Mouse (Mus musculus): ENCODE data around the gene Gadd45gip1. TPM values are rescaled to one million over a fixed set of nuclear protein-coding genes. Genes with fewer than 3 reads are reported as not detected.

Gene Gadd45gip1
- polyA plus RNA-seq (2016; fragmentation: Nextera tagmentation; extraction: Ambion mirVana), result 39.7 and 40.1 TPM in 2 replicates

DNA sequence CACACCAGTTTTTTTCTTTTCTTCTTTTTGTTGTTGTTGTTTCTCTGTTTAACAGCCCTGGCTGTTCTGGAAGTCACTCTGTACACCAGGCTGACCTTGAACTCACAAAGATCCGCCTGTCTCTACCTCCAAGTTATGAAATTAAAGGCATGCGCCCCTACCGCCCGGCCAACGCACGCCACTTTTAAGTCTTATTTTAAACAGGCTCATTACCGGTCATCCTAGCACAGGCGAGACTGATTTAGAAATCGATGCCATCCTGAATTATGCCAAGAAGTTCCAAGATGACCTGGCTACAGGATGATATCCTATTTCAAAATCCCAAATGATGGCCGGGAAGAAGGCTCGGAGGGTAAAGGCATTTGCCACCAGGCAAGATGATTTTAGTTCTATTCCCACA lies at the start of gene Gadd45gip1:
Gene Gadd45gip1 (plus strand): TSS at position 33 of the 400 bp plus-strand sequence.
- peak within 1 kb of the TSS; percentile 62 for H3K4me2 ChIP-seq (replicated peaks)
- whole genome bisulfite sequencing, result 84% methylated on average over 11 of the region's 11 CpGs
- ATAC-seq (ENCODE audit: low FRiP score, low read depth), result no peak

DNA sequence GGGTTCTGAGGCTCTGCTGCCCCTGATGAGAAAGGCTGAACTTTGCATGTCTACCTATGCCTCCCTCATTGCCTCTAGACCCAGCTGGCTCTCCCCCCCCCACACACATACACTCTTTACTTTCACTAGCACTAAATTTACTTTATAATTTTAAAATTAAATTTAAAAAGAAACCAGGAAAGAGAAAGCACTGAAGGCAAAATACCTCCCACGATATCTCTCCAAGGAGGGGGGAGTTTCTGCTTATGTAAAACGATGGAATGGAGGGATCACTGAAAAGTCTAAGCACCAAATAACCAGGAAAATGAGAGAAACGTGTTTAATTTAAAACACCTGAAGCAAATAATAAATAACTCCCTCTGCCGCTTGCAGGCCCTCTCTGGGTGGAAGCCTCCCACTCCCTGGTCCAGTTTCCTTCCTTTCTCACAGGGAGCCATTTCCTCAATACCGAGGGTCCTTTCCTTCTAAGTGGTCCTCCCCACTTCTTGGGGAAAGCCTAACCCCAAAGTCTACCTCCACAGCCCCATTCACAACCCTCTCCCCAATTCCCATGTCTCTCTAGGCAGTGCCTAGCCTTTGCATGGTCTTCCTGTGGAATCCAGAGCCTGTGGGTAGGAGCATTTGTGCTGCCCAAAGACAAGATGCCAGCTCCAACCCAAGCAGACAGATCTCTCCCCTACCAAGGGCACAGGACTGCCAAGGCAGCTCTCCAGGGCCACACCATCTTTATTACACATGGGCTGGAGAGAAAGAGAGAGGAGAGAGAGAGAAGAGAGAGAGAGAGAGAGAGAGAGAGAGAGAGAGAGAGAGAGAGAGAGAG lies 49.4 kb upstream of the Gadd45gip1 start:
- no peak for ATAC-seq (ENCODE audit: low FRiP score, low read depth)
- Histone ChIP-seq H3K4me3 (no peak overlapping the region), H3K4me1 (peaks cover 24% of the 10 kb centered on the region), H3K9ac (no peak overlapping the region), H3K4me2 (replicated peaks) (no peak overlapping the region), H3K36me3 (no peaks in the 10 kb centered on the region), H3K9me3 (no peaks in the 10 kb centered on the region), H3K27me3 (replicated peaks) (peaks cover 100% of the 10 kb centered on the region), H3K27ac (no peak overlapping the region)
- WGBS, result 6% methylated on average over 5 of the region's 5 CpGs

More for the DNA sequence above, at the start of gene Gadd45gip1:
- Histone ChIP-seq H3K27ac (peak within 1 kb of the TSS; percentile 86), H3K36me3 (peaks cover 25% of the 10 kb centered on the region), H3K4me3 (peak within 1 kb of the TSS; percentile 81), H3K9ac (peak within 1 kb of the TSS; percentile 93), H3K9me3 (no peaks in the 10 kb centered on the region), H3K4me1 (peaks cover 10% of the 10 kb centered on the region; the same call in 1 of the 2 replicates), H3K27me3 (replicated peaks) (no peaks in the 10 kb centered on the region)

GRCm38 (mm10) chr8:84782680-84783079 lies 48.6 kb upstream of the Gadd45gip1 start:
- no peaks in the 10 kb centered on the region for H3K9me3 ChIP-seq
- WGBS, result 6% methylated on average over 10 of the region's 10 CpGs
- H3K36me3 ChIP-seq, result no peaks in the 10 kb centered on the region
- no peak for ATAC-seq (ENCODE audit: low FRiP score, low read depth)
- no peak overlapping the region for H3K4me3 ChIP-seq
- no peak overlapping the region for H3K4me2 ChIP-seq (replicated peaks)
- H3K27me3 ChIP-seq (replicated peaks), result peaks cover 100% of the 10 kb centered on the region
- no peak overlapping the region for H3K27ac ChIP-seq
- H3K4me1 ChIP-seq, result peaks cover 24% of the 10 kb centered on the region
- H3K9ac ChIP-seq, result no peak overlapping the region

DNA sequence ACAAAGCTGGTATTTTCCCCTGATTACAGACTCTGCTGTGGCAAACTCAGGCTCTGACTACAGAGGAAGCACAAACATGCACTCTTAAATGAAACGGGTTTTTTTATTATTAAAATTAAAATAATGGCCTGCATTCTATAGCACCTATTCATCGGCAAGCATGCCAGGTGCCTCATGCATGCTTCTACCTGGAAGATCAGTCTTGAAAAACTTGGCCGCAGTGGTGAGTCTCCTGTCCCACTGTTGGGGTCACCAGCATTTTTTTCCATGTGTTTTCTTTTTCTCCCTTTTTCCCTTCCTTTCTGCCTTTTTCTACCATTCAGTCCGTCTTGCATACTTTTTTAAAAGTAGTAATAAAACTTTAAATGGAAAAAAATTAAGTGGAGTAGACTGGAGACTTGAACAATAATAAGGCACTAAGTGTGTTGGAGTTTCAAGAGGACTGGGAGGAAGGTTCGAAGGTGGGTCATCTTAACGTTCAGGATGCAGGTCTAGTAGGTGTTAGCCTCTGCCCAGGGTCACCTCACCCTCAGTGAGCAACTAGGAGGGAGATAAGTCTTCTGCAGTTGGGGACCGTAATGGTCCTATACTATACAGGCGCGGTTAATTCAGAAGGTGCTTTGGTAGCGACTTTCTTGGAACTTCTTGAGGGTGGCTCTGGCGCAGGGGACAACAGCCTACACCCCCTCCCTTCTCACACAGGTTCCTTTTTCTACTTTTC lies 48.0 kb upstream of the Gadd45gip1 start:
- ATAC-seq (ENCODE audit: low FRiP score, low read depth), result no peak
- Histone ChIP-seq H3K27ac (no peak overlapping the region), H3K36me3 (no peaks in the 10 kb centered on the region), H3K27me3 (replicated peaks) (peaks cover 100% of the 10 kb centered on the region), H3K4me2 (replicated peaks) (no peak overlapping the region), H3K4me3 (no peak overlapping the region), H3K4me1 (peaks cover 24% of the 10 kb centered on the region), H3K9ac (no peak overlapping the region), H3K9me3 (no peaks in the 10 kb centered on the region)
- WGBS, result 4% methylated on average over 11 of the region's 11 CpGs

- Histone ChIP-seq H3K4me3 (0 out of 2 replicates have a peak overlapping the region, but pooled peaks have one; percentile 0), H3K36me3 (no peaks in the 10 kb centered on the region), H3K4me1 (peaks cover 22% of the 10 kb centered on the region), H3K9ac (no peak overlapping the region), H3K9me3 (no peaks in the 10 kb centered on the region), H3K27me3 (replicated peaks) (peaks cover 100% of the 10 kb centered on the region), H3K4me2 (replicated peaks) (peak overlapping the region; percentile 10; the same call in 1 of the 2 replicates), H3K27ac (no peak overlapping the region)
- no peak for ATAC-seq (ENCODE audit: low FRiP score, low read depth)
- WGBS, result under 1% methylated on average over 33 of the region's 33 CpGs
Observed at GRCm38 (mm10) chr8:84783919-84784581, 47.3 kb upstream of the Gadd45gip1 start.

DNA sequence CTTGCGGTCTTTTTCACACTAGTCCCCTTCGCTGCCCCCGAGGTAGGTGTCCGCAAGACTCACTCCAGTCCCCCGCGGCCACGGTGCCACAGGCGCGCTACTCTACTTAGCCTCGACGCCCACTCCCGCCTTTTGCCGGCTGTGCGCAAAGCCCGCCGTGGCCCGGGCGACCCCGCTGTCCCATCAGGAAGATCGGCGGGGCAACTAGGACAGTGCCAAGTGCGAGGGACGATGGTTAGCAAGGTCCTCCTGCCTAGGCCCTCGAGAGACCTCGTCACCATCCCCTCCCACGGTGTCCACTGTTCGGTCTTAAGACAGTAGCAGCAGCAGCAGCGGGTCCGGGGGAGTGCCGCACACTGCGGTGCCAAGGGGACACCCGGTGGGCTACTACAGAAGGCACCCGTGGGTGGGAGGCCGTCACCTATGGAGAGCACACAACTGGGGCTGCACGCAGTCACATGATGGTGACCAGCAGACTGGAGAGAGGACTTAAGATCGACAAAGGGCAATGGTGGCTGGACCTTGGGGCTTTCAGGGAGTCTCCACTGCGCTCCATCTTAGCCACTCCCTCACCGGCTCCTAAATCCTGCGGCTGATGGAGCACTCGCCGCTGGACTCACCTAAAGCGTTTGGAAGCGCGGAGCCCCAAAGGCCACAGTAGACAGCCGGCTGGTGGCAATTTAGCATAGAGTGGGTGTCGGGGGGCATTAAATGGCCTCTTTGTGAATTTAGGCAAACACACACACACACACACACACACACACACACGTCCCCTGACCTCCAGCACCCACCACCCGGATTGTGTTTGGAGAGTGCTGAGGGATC lies 46.4 kb upstream of the Gadd45gip1 start:
- H3K4me1 ChIP-seq, result peaks cover 16% of the 10 kb centered on the region
- under 1% methylated on average over 48 of the region's 48 CpGs for WGBS
- no peak overlapping the region for H3K4me3 ChIP-seq
- H3K27me3 ChIP-seq (replicated peaks), result peaks cover 100% of the 10 kb centered on the region
- no peak overlapping the region for H3K27ac ChIP-seq
- no peaks in the 10 kb centered on the region for H3K36me3 ChIP-seq
- H3K9me3 ChIP-seq, result no peaks in the 10 kb centered on the region
- no peak for ATAC-seq (ENCODE audit: low FRiP score, low read depth)
- H3K4me2 ChIP-seq (replicated peaks), result peak overlapping the region; percentile 10; the same call in 1 of the 2 replicates
- no peak overlapping the region for H3K9ac ChIP-seq

DNA sequence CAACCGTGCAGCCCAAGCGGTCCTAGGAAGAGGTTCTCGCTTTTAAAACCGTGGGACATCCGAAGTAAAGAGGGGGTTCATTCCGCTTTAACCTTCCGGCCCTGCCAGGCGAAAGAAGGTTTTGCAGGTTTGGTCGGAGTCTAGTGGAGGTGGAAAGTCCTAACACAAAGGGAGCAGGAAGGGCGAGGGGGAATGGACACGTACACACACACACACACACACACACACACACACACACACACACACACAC lies 45.9 kb upstream of the Gadd45gip1 start:
- Histone ChIP-seq H3K27me3 (replicated peaks) (peaks cover 100% of the 10 kb centered on the region), H3K4me1 (peaks cover 12% of the 10 kb centered on the region)
- WGBS, result 4% methylated on average over 11 of the region's 11 CpGs

GRCm38 (mm10) chr8:84785756-84786677 lies 45.3 kb upstream of the Gadd45gip1 start:
- Histone ChIP-seq H3K4me3 (no peak overlapping the region), H3K36me3 (no peaks in the 10 kb centered on the region), H3K4me1 (peaks cover 12% of the 10 kb centered on the region), H3K9ac (no peak overlapping the region), H3K27me3 (replicated peaks) (peaks cover 100% of the 10 kb centered on the region), H3K9me3 (no peaks in the 10 kb centered on the region), H3K27ac (no peak overlapping the region), H3K4me2 (replicated peaks) (no peak overlapping the region; the same call in 1 of the 2 replicates)
- 1% methylated on average over 38 of the region's 38 CpGs for WGBS
- ATAC-seq (ENCODE audit: low FRiP score, low read depth), result no peak

More for the DNA sequence above, 45.9 kb upstream of the Gadd45gip1 start:
- no peaks in the 10 kb centered on the region for H3K9me3 ChIP-seq
- H3K9ac ChIP-seq, result no peak overlapping the region
- H3K4me3 ChIP-seq, result no peak overlapping the region
- no peak overlapping the region for H3K27ac ChIP-seq
- no peaks in the 10 kb centered on the region for H3K36me3 ChIP-seq
- ATAC-seq (ENCODE audit: low FRiP score, low read depth), result no peak
- H3K4me2 ChIP-seq (replicated peaks), result no peak overlapping the region

GRCm38 (mm10) chr8:84786801-84787467 lies 44.4 kb upstream of the Gadd45gip1 start:
- ATAC-seq (ENCODE audit: low FRiP score, low read depth), result no peak
- Histone ChIP-seq H3K9ac (no peak overlapping the region), H3K36me3 (no peaks in the 10 kb centered on the region), H3K4me3 (no peak overlapping the region), H3K27ac (no peak overlapping the region), H3K4me2 (replicated peaks) (no peak overlapping the region), H3K27me3 (replicated peaks) (peaks cover 98% of the 10 kb centered on the region), H3K4me1 (peaks cover 12% of the 10 kb centered on the region), H3K9me3 (no peaks in the 10 kb centered on the region)
- 6% methylated on average over 11 of the region's 11 CpGs for WGBS

DNA sequence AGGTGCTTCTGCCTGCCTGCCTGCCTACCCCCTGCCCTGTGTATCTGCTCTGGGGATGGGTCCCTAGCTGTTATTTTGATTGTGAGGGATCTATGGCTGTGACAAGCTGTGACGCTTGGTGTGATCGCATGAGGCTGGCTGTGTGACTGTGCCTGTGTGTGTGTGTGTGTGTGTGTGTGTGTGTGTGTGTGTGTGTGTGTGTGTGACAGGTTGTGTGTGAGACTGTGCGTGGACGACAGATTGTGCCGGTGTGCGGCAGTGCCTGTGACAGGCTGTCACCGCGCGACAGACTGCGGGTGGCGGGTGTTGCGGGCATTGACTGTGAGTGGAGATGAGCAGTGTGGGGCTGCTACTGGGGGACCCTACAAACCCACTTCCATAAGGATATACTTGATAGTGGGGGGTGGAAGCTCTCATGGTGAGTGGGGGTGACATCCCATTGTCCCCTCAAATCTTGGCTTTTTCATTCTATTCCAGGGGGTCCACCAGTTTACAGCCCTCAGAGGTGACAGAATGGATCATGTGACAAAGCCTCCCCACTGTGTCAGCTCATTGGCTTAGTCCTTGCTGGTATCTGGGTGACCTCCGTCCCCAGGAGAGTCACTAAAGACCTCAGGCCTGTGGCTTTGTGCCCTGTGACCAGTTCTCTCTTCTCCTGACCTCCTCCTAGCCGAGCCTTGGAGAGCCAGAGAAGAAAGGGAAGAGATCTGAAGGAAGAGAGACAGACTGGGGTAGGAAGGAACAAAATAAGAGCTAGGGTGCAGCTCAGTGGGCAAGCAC lies 43.6 kb upstream of the Gadd45gip1 start:
- 3% methylated on average over 14 of the region's 14 CpGs for WGBS

More for the DNA sequence above, 43.6 kb upstream of the Gadd45gip1 start:
- Histone ChIP-seq H3K27ac (no peak overlapping the region), H3K9ac (no peak overlapping the region), H3K9me3 (no peaks in the 10 kb centered on the region), H3K27me3 (replicated peaks) (peaks cover 98% of the 10 kb centered on the region), H3K4me3 (no peak overlapping the region), H3K36me3 (no peaks in the 10 kb centered on the region), H3K4me1 (peaks cover 12% of the 10 kb centered on the region), H3K4me2 (replicated peaks) (no peak overlapping the region)
- ATAC-seq (ENCODE audit: low FRiP score, low read depth), result no peak
